Mouse (Mus musculus): Measurements from ENCODE around the gene Ccl8.

GRCm38 (mm10) chr11:82084360-82084759, 30.6 kb upstream of the Ccl8 start:
- TF ChIP-seq CTCF (IDR thresholded peaks at IDR 0.05) (no peak), EP300 (IDR thresholded peaks at IDR 0.05) (no peak)
